Mouse (Mus musculus) liver, embryonic 14.5 days (tissue): ENCODE results near the gene Map4k3. TPM values are rescaled to one million over a fixed set of nuclear protein-coding genes. Genes with fewer than 3 reads are reported as not detected.

Source experiments
- ATAC-seq: fragments of 200-750 bp; cut with Nextera tagmentation; 2 replicates; pipeline ENCODE4 v1.8.0; 2017; ENCODE audit warnings: moderate number of reproducible peaks, mild to moderate bottlenecking, moderate library complexity; ENCODE audit not compliant: insufficient read depth
- DNase-seq, 3 experiments: peaks; one replicate each; pipeline ENCODE4 v3.0.0-alpha.2; 2012 to 2013; ENCODE audit warnings: low read depth in 3 of 3, low spot score in 3 of 3
- H3K27ac ChIP-seq: fragments of 300-500 bp; sonication (generic); 2 replicates; pipeline ENCODE4 v1.5.1; 2014; ENCODE audit warnings: moderate library complexity, mild to moderate bottlenecking, control low read depth, inconsistent platforms
- H3K27me3 ChIP-seq: fragments of 300-500 bp; sonication (generic); 2 replicates; pipeline ENCODE4 v1.6.1; 2014; ENCODE audit warnings: mild to moderate bottlenecking, low read length, moderate library complexity; ENCODE audit not compliant: control insufficient read depth, insufficient read depth
- H3K36me3 ChIP-seq: fragments of 300-500 bp; sonication (generic); replicated peaks from 2 replicates; pipeline ENCODE4 v1.6.1; 2014; ENCODE audit warnings: low read depth; ENCODE audit not compliant: control insufficient read depth, insufficient read depth
- H3K4me1 ChIP-seq, 2 experiments: fragments of 200-500 bp in 1 of 2; fragments of 300-500 bp in 1 of 2; sonication (generic) in 1 of 2; replicated peaks; 2 replicates each; pipeline ENCODE4 v1.6.1; 2012 to 2014; ENCODE audit warnings: antibody characterized with exemption in 1 of 2, inconsistent platforms in 1 of 2, low read length in 1 of 2; ENCODE audit not compliant: control insufficient read depth in 2 of 2, insufficient read depth in 2 of 2
- H3K4me2 ChIP-seq: fragments of 300-500 bp; sonication (generic); 2 replicates; pipeline ENCODE4 v1.6.1; 2014; ENCODE audit warnings: low read depth, mild to moderate bottlenecking, control low read depth, moderate library complexity
- H3K4me3 ChIP-seq, 2 experiments: fragments of 200-500 bp in 1 of 2; fragments of 300-500 bp in 1 of 2; sonication (generic) in 1 of 2; 2 replicates each; pipeline ENCODE4 v1.5.1; 2012 to 2014; ENCODE audit warnings: low read depth in 2 of 2, low read length in 2 of 2, mild to moderate bottlenecking in 2 of 2, control low read depth in 1 of 2, inconsistent platforms in 1 of 2, moderate library complexity in 1 of 2; ENCODE audit not compliant: insufficient read depth in 1 of 2
- H3K9ac ChIP-seq: fragments of 300-500 bp; sonication (generic); replicated peaks from 2 replicates; pipeline ENCODE4 v1.6.1; 2014; ENCODE audit warnings: mild to moderate bottlenecking, control low read depth, moderate library complexity
- H3K9me3 ChIP-seq: fragments of 300-500 bp; sonication (generic); 2 replicates; pipeline ENCODE4 v1.6.1; 2016; ENCODE audit warnings: low read length, mixed read lengths; ENCODE audit not compliant: control insufficient read depth
- CTCF ChIP-seq: IDR thresholded peaks from 2 replicates; pipeline ENCODE4 v1.5.1; 2016; ENCODE audit warnings: antibody characterized with exemption, low read depth, control low read depth
- EP300 ChIP-seq: IDR thresholded peaks from 2 replicates; pipeline ENCODE4 v1.6.1; 2016; ENCODE audit warnings: antibody characterized with exemption, low read depth
- WGBS: fragments of 180-500 bp; shearing (Covaris S2); extraction: QIAGEN DNeasy Blood & Tissue Kit; methylation state at CpG from one replicate; pipeline ENCODE4 v1.1.7; 2014; ENCODE audit not compliant: insufficient replicate concordance; 5-methylcytosine and 5-hydroxymethylcytosine counted together
- polyA plus RNA-seq, 2 experiments: library from polyadenylated mRNA; depleted of rRNA in 1 of 2; stranded (reverse) in 1 of 2; unstranded in 1 of 2; fragments of >200 nt; fragmentation: Nextera tagmentation in 1 of 2; extraction: Ambion mirVana in 1 of 2; gene quantifications; 2 replicates each; pipeline versions ENCODE4 v1.2.1 to v1.2.3; 2012 to 2014

The Map4k3 gene
- polyA plus RNA-seq, 2 experiments, result 4.0 to 4.3 TPM

DNA sequence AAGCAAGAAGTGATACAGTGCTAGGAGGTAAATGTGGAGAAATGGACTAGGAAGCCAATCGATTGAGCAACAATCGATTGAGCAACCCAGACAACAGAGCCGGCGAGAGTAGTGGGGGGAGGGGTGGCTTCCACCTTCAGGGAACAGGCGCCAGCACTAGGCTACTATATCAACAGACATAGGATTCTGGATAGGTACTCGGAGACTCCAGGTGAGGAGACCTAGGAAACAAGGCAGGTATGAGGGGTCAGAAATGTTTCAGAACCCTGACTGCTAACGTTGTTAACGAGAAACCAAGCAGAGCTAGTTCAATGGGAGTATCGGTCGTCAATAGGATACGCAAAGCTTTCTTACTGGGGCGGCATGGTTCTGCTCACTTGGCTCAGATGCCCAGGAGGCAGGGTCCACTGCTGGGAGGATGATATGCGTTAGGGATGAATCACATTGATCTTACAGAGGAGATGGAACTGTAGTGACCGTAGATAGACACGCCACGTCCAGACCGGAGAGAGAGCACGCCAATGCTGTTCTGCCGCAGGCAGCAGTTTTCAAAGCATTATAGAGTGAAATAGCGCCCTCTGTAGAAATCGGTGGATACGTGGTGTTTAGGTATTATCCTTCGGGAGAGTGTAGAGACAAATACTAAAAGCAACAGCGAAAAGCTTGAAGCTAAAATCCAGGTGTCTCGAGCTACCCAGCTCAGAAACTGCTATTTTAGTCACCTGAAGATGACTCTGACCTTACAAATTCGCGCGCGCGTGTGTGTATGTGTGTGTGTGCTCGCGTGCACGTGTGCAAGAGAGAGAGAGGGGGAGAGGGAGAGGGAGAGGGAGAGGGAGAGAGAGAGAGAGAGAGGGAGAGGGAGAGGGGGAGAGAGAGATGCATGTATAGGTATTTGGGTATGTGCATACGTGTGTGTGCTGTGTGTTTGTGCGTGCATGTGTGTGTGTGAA, 174.7 kb downstream of the Map4k3 start:
- DNase-seq (peak; percentile 72 to 76 (median 75)), ATAC-seq (peak; percentile 81)
- WGBS, result 3% methylated on average over 35 of the region's 35 CpGs
- TF ChIP-seq CTCF (peak; percentile 74), EP300 (no peak)
- Histone ChIP-seq H3K4me1 (peaks cover 3 to 8% of the 10 kb centered on the region in 2 experiments; a peak in 2 of 4 replicates), H3K27ac (peak overlapping the region; percentile 12; the same call in 1 of the 2 replicates), H3K9me3 (no peaks in the 10 kb centered on the region), H3K27me3 (no peaks in the 10 kb centered on the region), H3K9ac (peak overlapping the region; percentile 75), H3K4me3 (peak overlapping the region; percentile 71 to 94), H3K4me2 (peak overlapping the region; percentile 81), H3K36me3 (no peaks in the 10 kb centered on the region)

DNA sequence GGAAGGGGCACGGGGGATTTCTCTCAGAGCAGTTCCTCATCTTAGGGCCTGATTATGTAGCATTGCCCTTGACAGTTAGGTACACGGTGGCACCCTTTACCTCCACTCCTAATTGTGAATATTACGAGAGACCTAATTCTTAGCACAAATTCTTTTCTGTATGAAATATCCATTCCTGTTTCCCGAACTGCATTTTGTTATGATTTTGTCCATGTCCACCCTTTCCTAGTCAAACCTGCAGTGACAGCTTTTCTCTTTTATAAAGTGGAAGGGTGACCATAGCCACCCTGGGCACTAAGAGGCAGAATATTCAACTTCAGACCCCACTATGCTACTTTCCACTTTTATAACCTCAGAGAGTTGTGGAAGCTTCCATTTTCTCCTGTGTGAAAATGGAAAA, 175.6 kb downstream of the Map4k3 start:
- DNase-seq (no peak), ATAC-seq (no peak)
- Histone ChIP-seq H3K9me3 (no peaks in the 10 kb centered on the region), H3K9ac (no peak overlapping the region), H3K4me1 (peaks cover 3 to 8% of the 10 kb centered on the region in 2 experiments; a peak in 2 of 4 replicates), H3K4me3 (peak overlapping the region in 1 of 2 experiments; percentile 71; a peak in 2 of 4 replicates), H3K27ac (no peak overlapping the region), H3K36me3 (no peaks in the 10 kb centered on the region), H3K27me3 (no peaks in the 10 kb centered on the region), H3K4me2 (peak overlapping the region; percentile 81)
- no peak for TF ChIP-seq EP300
- no peak for TF ChIP-seq CTCF
- 38% methylated on average over 4 of the region's 4 CpGs for WGBS

DNA sequence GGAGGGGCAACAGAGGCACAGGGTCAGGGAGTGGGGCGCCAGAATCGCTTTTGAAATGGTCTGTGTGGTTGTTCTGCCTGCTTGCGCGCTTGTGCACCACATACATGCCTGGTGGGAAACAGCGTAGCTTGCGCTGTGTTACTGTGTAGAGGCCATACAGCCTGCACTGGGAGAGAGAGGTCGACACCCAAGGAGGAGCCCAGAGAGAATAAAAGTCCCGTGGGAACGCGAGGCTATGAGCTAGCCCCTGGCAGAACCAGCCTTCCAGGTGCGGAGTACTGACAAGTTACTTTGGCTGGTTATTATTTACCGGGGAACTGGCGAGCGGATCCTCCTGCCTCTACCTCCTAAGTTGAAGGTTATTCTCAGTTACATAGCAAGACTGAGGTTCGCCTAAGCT, 177.3 kb downstream of the Map4k3 start:
- Histone ChIP-seq H3K4me2 (no peak overlapping the region), H3K27ac (no peak overlapping the region), H3K4me3 (no peak overlapping the region), H3K9ac (no peak overlapping the region), H3K27me3 (no peaks in the 10 kb centered on the region), H3K9me3 (no peaks in the 10 kb centered on the region), H3K36me3 (no peaks in the 10 kb centered on the region), H3K4me1 (peaks cover 3 to 8% of the 10 kb centered on the region in 2 experiments; a peak in 2 of 4 replicates)
- DNase-seq, result no peak
- no peak for ATAC-seq
- TF ChIP-seq EP300, result no peak
- TF ChIP-seq CTCF, result no peak
- WGBS, result 72% methylated on average over 15 of the region's 15 CpGs

DNA sequence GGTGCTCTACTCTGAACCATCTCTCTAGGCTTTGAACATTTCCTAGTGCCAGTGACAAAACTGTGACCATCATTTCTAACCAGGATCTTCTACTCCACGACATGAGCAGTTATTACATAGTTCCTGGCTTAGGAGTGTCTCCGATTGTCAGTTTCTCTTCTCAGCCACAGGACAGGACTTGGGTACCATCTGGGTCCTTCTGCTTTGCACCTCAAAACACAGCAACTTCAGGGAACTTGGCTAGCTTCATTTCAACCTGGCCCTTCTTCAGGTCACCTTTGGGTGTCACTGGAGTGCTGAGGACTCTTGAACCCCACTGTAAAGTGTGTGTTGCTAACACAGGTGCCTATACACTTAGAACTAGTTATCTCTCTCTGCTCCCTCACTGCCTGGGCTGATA, 181.4 kb downstream of the Map4k3 start:
- H3K36me3 ChIP-seq, result no peaks in the 10 kb centered on the region
- no peak overlapping the region for H3K27ac ChIP-seq
- H3K4me3 ChIP-seq, result no peak overlapping the region
- WGBS, result 52% methylated on average over 2 of the region's 2 CpGs
- ATAC-seq (no peak), DNase-seq (no peak)
- no peaks in the 10 kb centered on the region for H3K9me3 ChIP-seq
- TF ChIP-seq CTCF (no peak), EP300 (no peak)
- H3K4me2 ChIP-seq, result no peak overlapping the region
- no peaks in the 10 kb centered on the region for H3K27me3 ChIP-seq
- H3K4me1 ChIP-seq, result no peaks in the 10 kb centered on the region
- H3K9ac ChIP-seq, result no peak overlapping the region

DNA sequence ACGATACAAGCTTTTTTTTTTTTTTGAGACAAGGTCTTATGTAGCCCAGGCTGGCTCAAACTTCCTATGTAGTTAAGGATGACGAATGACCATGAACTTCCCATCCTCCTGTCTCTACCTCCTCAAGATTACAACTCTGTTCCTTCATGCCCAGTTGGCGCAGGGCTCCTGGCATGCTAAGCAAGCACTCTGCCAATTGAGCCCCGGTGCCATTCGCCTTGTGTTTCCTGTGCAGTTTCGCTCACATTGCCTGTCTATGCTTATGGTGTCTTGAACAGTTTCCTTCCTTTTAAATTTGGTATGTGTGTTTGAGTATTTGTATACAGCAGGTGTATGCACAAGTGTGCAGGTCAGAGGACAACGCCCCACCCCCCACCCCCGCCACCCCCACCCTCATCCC, 182.1 kb downstream of the Map4k3 start:
- Histone ChIP-seq H3K4me1 (no peaks in the 10 kb centered on the region), H3K27ac (no peak overlapping the region), H3K9ac (no peak overlapping the region), H3K9me3 (no peaks in the 10 kb centered on the region), H3K27me3 (no peaks in the 10 kb centered on the region), H3K4me3 (no peak overlapping the region), H3K36me3 (no peaks in the 10 kb centered on the region), H3K4me2 (no peak overlapping the region)
- no peak for TF ChIP-seq CTCF
- no peak for TF ChIP-seq EP300
- WGBS, result 70% methylated on average over 8 of the region's 8 CpGs
- no peak for DNase-seq
- no peak for ATAC-seq
